ENCODE assay signal across 8 mouse cellular contexts in the genomic region with DNA sequence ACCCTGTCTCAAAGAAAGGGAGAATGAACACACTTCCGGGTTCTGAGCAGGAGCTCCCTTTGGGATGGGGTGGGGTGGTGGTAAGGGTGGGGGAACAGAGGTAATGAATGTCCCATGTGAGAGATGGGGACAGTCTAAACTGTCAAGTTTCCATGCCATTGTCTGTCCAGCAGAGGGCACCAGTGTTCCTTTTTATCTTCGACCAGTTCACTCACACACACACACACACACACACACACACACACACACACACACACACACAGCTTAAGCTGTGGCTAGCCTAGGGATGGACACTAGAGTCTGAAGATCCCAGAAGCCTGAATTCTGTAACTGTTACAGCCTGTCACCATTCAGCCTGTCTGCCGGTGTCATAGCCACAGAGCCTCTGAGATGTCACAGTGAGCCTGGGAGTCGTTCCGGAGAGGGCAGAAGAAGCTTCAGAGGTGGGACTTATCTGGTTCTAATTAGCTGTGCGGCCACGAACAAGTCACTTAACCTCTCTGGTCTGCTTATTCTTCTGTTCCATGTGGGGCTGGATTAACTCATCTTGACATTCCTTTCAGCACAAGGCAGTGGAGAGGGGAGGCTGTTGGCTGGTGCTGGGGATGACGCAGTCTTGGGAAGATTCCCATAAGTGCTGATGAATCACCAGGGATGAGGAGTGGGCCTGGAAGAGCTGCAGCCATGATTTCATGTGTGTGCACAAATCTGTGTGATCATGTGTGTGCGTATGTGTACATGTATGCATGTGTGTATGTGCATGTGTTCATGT.
DNase-seq lines count a peak whose midpoint lies in the region; ATAC-seq and TF ChIP-seq lines count a peak whose summit lies in the region.

No protein-coding gene starts in this region.

- WGBS in heart, adult 2 months: 24% methylated on average over 9 of the region's 9 CpGs
- 15% methylated on average over 9 of the region's 9 CpGs for WGBS in heart, embryonic 12.5 days
- WGBS in hindbrain, postnatal 0 days: 35% methylated on average over 9 of the region's 9 CpGs
- 27% methylated on average over 8 of the region's 9 CpGs for WGBS in limb, embryonic 14.5 days
- WGBS in neural tube, embryonic 13.5 days: 39% methylated on average over 9 of the region's 9 CpGs

- no peak for TF ChIP-seq POLR2A in heart, adult 2 months (IDR thresholded peaks at IDR 0.05; ENCODE audit: insufficient read depth, low read depth, low read length)
- TF ChIP-seq POLR2A in limb, embryonic 14.5 days (IDR thresholded peaks at IDR 0.05; ENCODE audit: borderline replicate concordance, extremely low read depth, insufficient read depth, insufficient read length): no peak

- peaks cover 9% of the 10 kb centered on the region for H3K9me3 ChIP-seq in heart, embryonic 12.5 days (replicated peaks)
- no peaks in the 10 kb centered on the region for H3K9me3 ChIP-seq in hindbrain, postnatal 0 days (ENCODE audit: low read length)
- no peaks in the 10 kb centered on the region for H3K9me3 ChIP-seq in limb, embryonic 14.5 days (ENCODE audit: control insufficient read depth, low read length)
- 0 out of 2 replicates have a peak, but pooled peaks cover 4% of the 10 kb centered on the region for H3K9me3 ChIP-seq in neural tube, embryonic 13.5 days

- H3K4me1 ChIP-seq in heart, adult 2 months (ENCODE audit: control insufficient read depth, insufficient read depth, low read length): no peaks in the 10 kb centered on the region; the same call in 1 of the 2 replicates
- peaks cover 6% of the 10 kb centered on the region for H3K4me1 ChIP-seq in heart, embryonic 12.5 days (replicated peaks)
- no peaks in the 10 kb centered on the region for H3K4me1 ChIP-seq in hindbrain, postnatal 0 days (ENCODE audit: insufficient read depth, low read length)
- H3K4me1 ChIP-seq in limb, embryonic 14.5 days (ENCODE audit: control insufficient read depth, insufficient read depth, low read length): no peaks in the 10 kb centered on the region
- H3K4me1 ChIP-seq in neural tube, embryonic 13.5 days (replicated peaks): no peaks in the 10 kb centered on the region

- peak; percentile 41 to 58 for DNase-seq in heart, adult 2 months
- DNase-seq in ES-CJ7 (ENCODE audit: low read depth, low spot score): peak; percentile 77
- DNase-seq in cerebellum, postnatal 25 days: peak; percentile 43 to 75
- peak; percentile 83 for DNase-seq in hindbrain, postnatal 0 days (ENCODE audit: low spot score)
- DNase-seq in limb, embryonic 14.5 days (ENCODE audit: low spot score): peak; percentile 74
- DNase-seq in urinary bladder, postnatal 25 days (ENCODE audit: low spot score): peak; percentile 66

- H3K9ac ChIP-seq in heart, adult 2 months (ENCODE audit: low read depth, low read length): no peak overlapping the region
- H3K9ac ChIP-seq in heart, embryonic 12.5 days: no peak overlapping the region
- H3K9ac ChIP-seq in hindbrain, postnatal 0 days (replicated peaks; ENCODE audit: low read length): no peak overlapping the region
- H3K9ac ChIP-seq in limb, embryonic 14.5 days (ENCODE audit: low read depth, low read length, severe bottlenecking): no peak overlapping the region
- no peak overlapping the region for H3K9ac ChIP-seq in neural tube, embryonic 13.5 days

- H3K27ac ChIP-seq in heart, adult 2 months: no peak overlapping the region
- H3K27ac ChIP-seq in heart, embryonic 12.5 days (ENCODE audit: poor library complexity, severe bottlenecking): no peak overlapping the region
- no peak overlapping the region for H3K27ac ChIP-seq in hindbrain, postnatal 0 days
- no peak overlapping the region for H3K27ac ChIP-seq in limb, embryonic 14.5 days (replicated peaks; ENCODE audit: low read depth, low read length)
- H3K27ac ChIP-seq in neural tube, embryonic 13.5 days (replicated peaks): no peak overlapping the region

- H3K4me3 ChIP-seq in heart, adult 2 months: no peak overlapping the region
- no peak overlapping the region for H3K4me3 ChIP-seq in heart, embryonic 12.5 days
- H3K4me3 ChIP-seq in hindbrain, postnatal 0 days (ENCODE audit: low read length): no peak overlapping the region
- H3K4me3 ChIP-seq in limb, embryonic 14.5 days (replicated peaks; ENCODE audit: low read length): no peak overlapping the region
- no peak overlapping the region for H3K4me3 ChIP-seq in neural tube, embryonic 13.5 days

- no peaks in the 10 kb centered on the region for H3K36me3 ChIP-seq in heart, adult 2 months (ENCODE audit: control insufficient read depth, insufficient read depth, low read length)
- no peaks in the 10 kb centered on the region for H3K36me3 ChIP-seq in heart, embryonic 12.5 days
- no peaks in the 10 kb centered on the region for H3K36me3 ChIP-seq in hindbrain, postnatal 0 days (ENCODE audit: insufficient read depth, low read length)
- H3K36me3 ChIP-seq in limb, embryonic 14.5 days (ENCODE audit: control insufficient read depth, insufficient read depth, low read length): no peaks in the 10 kb centered on the region
- no peaks in the 10 kb centered on the region for H3K36me3 ChIP-seq in neural tube, embryonic 13.5 days

- no peak for ATAC-seq in heart, embryonic 12.5 days (ENCODE audit: insufficient number of reproducible peaks, low FRiP score)
- peak; percentile 55 for ATAC-seq in hindbrain, postnatal 0 days
- no peak for ATAC-seq in limb, embryonic 14.5 days (ENCODE audit: low FRiP score, low read depth)
- ATAC-seq in neural tube, embryonic 13.5 days (ENCODE audit: low read depth): peak; percentile 27; the same call in 1 of the 2 replicates

- TF ChIP-seq CTCF in heart, adult 2 months (IDR thresholded peaks at IDR 0.05): peak; percentile 68
- TF ChIP-seq CTCF in hindbrain, postnatal 0 days (IDR thresholded peaks at IDR 0.05; ENCODE audit: low read depth): peak; percentile 88

- no peak overlapping the region for H3K4me2 ChIP-seq in heart, embryonic 12.5 days
- no peak overlapping the region for H3K4me2 ChIP-seq in hindbrain, postnatal 0 days (ENCODE audit: low read depth, low read length)
- H3K4me2 ChIP-seq in limb, embryonic 14.5 days (replicated peaks; ENCODE audit: low read depth, low read length, severe bottlenecking): no peak overlapping the region
- no peak overlapping the region for H3K4me2 ChIP-seq in neural tube, embryonic 13.5 days

- intact Hi-C loops in heart, adult 2 months (cut with DNase I): loop anchor here (1.0 to 5.0 kb wide), 2 partner anchors 271 to 696 kb away; no protein-coding TSS in a partner anchor

- peak; percentile 51; the same call in 1 of the 2 replicates for TF ChIP-seq EP300 in heart, adult 2 months (IDR thresholded peaks at IDR 0.05; ENCODE audit: insufficient read depth, low read depth, low read length)

- H3K27me3 ChIP-seq in heart, adult 2 months (ENCODE audit: control insufficient read depth, insufficient read depth, low read length): no peaks in the 10 kb centered on the region
- H3K27me3 ChIP-seq in heart, embryonic 12.5 days (replicated peaks): peaks cover 56% of the 10 kb centered on the region
- H3K27me3 ChIP-seq in hindbrain, postnatal 0 days (ENCODE audit: insufficient read depth, low read length): no peaks in the 10 kb centered on the region
- no peaks in the 10 kb centered on the region; the same call in 1 of the 2 replicates for H3K27me3 ChIP-seq in limb, embryonic 14.5 days (ENCODE audit: control insufficient read depth, insufficient read depth, low read length)
- H3K27me3 ChIP-seq in neural tube, embryonic 13.5 days: peaks cover 24% of the 10 kb centered on the region

- no peaks in the 10 kb centered on the region for H3K79me2 ChIP-seq in heart, adult 2 months (replicated peaks; ENCODE audit: control insufficient read depth, insufficient read depth, low read length)

Comparison
In these comparisons a context has a peak if more than half of its experiments do, and no peak if none do; other contexts are left out.
1. ATAC-seq: peak in hindbrain, postnatal 0 days (single experiment) and neural tube, embryonic 13.5 days (single experiment); none in heart, embryonic 12.5 days (single experiment) and limb, embryonic 14.5 days (single experiment).
2. Peak in every context shown above with its lines, with median percentiles within 50 percentile points of each other: DNase-seq.